Mouse (Mus musculus) C2C12 (cell line): Measurements from ENCODE around the gene Plekha6. TPM values are rescaled to one million over a fixed set of nuclear protein-coding genes. Genes with fewer than 3 reads are reported as not detected.

ENCODE experiments used
- H3K27me3 ChIP-seq: one replicate; pipeline ENCODE4 v1.6.1; 2011; ENCODE audit not compliant: control insufficient read depth, insufficient read depth, insufficient read length
- H3K36me3 ChIP-seq: one replicate; pipeline ENCODE4 v1.6.1; 2011; ENCODE audit not compliant: control insufficient read depth, insufficient read depth
- H3K4me3 ChIP-seq: one replicate; pipeline ENCODE4 v1.5.1; 2011; ENCODE audit warnings: mild to moderate bottlenecking, control low read depth; ENCODE audit not compliant: poor library complexity, insufficient read depth, severe bottlenecking
- H3K79me2 ChIP-seq: one replicate; pipeline ENCODE4 v1.6.1; 2011; ENCODE audit not compliant: control insufficient read depth, insufficient read depth
- H3K79me3 ChIP-seq: one replicate; pipeline ENCODE4 v1.6.1; 2011; ENCODE audit warnings: low read depth, control low read depth
- H3ac ChIP-seq: one replicate; pipeline ENCODE3; 2011; ENCODE audit warnings: low read depth; ENCODE audit not compliant: control insufficient read depth, insufficient read length
- CEBPB ChIP-seq: IDR thresholded peaks from one replicate; pipeline ENCODE4 v1.6.1; 2011; ENCODE audit warnings: low read depth, mild to moderate bottlenecking, control low read depth, moderate library complexity
- CTCF ChIP-seq: IDR thresholded peaks from one replicate; pipeline ENCODE4 v1.5.1; 2011; ENCODE audit not compliant: control insufficient read depth, insufficient read depth, insufficient read length
- FOSL1 ChIP-seq: IDR thresholded peaks from one replicate; pipeline ENCODE4 v1.8.0; 2011; ENCODE audit warnings: mild to moderate bottlenecking, low read length; ENCODE audit not compliant: poor library complexity, insufficient read depth, severe bottlenecking
- MAX ChIP-seq: IDR thresholded peaks from one replicate; pipeline ENCODE4 v1.6.1; 2011; ENCODE audit warnings: mild to moderate bottlenecking, control low read depth
- MYOD1 ChIP-seq: IDR thresholded peaks from one replicate; pipeline ENCODE4 v1.6.1; 2011; ENCODE audit warnings: low read depth; ENCODE audit not compliant: control insufficient read depth, insufficient read length
- MYOG ChIP-seq: IDR thresholded peaks from one replicate; pipeline ENCODE4 v1.6.1; 2011; ENCODE audit not compliant: control insufficient read depth, insufficient read length; ENCODE audit errors: extremely low read depth
- USF1 ChIP-seq: IDR thresholded peaks from one replicate; pipeline ENCODE4 v1.6.1; 2011; ENCODE audit warnings: low read depth, mild to moderate bottlenecking, control low read depth, moderate library complexity
- polyA plus RNA-seq: library from polyadenylated mRNA; unstranded; fragments of >200 nt; fragmentation: generic; extraction: Trizol; gene quantifications from one replicate; pipeline ENCODE4 v1.2.1, GENCODE M21; 2012; ENCODE audit warnings: missing spikeins

Gene Plekha6
- polyA plus RNA-seq, 1 experiment = 0.15 TPM

DNA sequence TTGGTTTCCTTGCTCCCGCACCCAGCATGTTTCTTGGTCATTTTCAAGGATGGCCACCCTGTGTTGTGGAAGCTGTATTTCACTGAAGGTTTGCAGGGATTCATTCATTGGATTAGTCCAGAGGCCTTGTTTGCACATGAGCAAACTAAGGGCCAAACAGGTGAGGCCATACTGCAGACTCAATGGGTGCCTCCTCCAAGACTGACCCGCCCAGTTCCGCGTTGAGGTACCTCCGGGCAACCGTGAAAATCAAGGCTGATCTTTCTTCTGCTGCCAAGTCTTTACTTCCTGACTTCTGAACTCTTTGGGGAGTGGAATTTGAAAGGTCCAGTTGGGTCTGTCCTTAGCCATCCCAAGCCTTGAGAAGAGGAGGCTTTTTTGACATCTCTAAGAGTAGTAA lies 90.2 kb downstream of the Plekha6 start:
- TF ChIP-seq CEBPB = no peak
- TF ChIP-seq MAX = no peak
- no peak for TF ChIP-seq USF1
- TF ChIP-seq FOSL1 = no peak
- TF ChIP-seq MYOD1 = no peak
- no peak for TF ChIP-seq MYOG
- no peak for TF ChIP-seq CTCF
- Histone ChIP-seq H3ac (no peak overlapping the region), H3K36me3 (no peaks in the 10 kb centered on the region), H3K4me3 (no peak overlapping the region), H3K27me3 (peaks cover 76% of the 10 kb centered on the region), H3K79me3 (no peaks in the 10 kb centered on the region), H3K79me2 (no peaks in the 10 kb centered on the region)

DNA sequence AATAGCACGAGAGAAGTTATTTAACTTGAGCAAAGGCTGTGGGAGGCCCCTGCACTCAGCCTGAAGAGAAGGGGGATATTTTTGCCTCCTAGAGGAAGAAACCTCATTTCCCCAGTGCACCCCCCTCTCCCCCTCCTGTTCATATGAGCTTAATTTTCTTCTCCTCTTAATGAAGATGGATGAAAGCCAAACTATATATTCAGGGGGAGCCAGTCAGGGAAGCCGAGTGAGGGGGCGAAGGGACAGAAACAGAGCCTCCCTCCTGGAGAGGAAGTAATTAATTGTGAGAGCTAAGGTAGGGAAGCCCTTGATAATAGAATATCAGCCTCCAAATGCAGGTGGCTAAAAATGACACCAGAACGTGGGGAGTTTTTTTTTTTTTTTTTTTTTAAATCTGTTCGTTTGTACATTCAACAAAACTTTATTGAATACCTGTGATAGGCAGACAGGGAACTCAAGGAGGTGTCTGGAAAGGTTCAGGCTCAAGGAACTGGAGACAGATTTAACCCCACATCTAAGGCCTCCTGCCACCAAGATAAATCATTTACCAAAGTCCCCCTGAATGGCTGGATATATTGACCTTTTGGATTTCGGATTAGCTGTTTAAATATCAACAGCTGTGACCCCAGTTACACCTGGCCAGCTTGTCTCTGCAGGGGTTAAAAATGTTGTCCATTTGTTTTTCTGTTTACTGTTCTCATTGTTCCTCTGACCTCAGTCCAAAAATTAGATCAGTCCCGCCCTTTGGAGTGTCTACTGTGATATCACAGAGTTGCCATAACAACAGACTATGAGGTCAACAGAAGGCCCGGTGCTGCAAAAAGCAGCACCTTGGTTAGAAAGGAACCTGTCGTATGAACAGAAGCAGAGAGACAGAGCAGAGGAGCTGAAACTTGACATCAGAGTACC lies 91.1 kb downstream of the Plekha6 start:
- Histone ChIP-seq H3K36me3 (no peaks in the 10 kb centered on the region), H3K27me3 (peaks cover 78% of the 10 kb centered on the region), H3K79me3 (no peaks in the 10 kb centered on the region), H3K79me2 (no peaks in the 10 kb centered on the region), H3ac (no peak overlapping the region), H3K4me3 (no peak overlapping the region)
- TF ChIP-seq MAX (no peak), MYOG (no peak)

DNA sequence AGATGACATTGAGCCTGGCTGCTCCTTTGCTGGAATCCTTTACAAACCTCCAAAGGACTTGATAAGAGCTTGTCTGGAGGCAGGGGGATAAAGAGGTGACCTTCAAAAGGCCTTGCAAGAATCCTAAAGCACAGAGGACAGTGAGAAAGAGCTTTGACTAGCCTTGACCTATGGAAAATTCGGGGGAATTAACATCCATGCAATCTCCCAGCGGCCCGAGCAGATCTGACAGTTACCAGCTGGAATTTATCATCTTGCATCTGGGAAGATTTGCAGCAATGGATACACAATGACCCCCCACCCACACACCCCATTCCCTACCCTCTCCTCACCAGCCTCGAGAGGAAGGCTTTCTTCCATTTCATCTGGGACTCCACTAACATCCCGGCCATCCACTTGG lies 91.8 kb downstream of the Plekha6 start:
- Histone ChIP-seq H3K79me2 (no peaks in the 10 kb centered on the region), H3K79me3 (no peaks in the 10 kb centered on the region), H3K4me3 (no peak overlapping the region), H3K27me3 (peaks cover 79% of the 10 kb centered on the region), H3K36me3 (no peaks in the 10 kb centered on the region), H3ac (no peak overlapping the region)
- TF ChIP-seq CEBPB (no peak), MYOD1 (no peak), MYOG (no peak), MAX (no peak), FOSL1 (no peak), USF1 (no peak), CTCF (no peak)

DNA sequence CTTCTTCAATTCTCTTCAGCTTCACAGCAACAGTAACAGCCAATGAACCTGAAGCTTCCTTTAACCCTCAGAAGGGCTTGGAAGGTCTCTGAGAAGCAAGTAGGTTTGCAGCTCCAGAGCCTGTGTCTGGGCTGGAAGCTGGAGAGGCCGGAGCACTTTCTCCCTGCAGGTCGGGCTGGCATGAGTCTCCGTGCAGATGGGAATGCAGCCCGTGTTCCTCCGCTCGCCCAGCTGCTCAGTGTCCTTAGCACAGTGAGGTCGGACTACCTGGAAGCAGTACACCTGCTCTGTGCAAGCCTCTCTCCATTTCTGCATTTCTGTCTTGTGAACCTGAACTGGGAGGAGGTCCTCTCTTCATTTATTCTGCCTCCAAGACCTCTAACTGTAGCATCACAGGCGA lies 92.3 kb downstream of the Plekha6 start:
- Histone ChIP-seq H3K27me3 (peaks cover 76% of the 10 kb centered on the region), H3K79me2 (no peaks in the 10 kb centered on the region), H3K4me3 (no peak overlapping the region), H3K36me3 (no peaks in the 10 kb centered on the region), H3ac (no peak overlapping the region), H3K79me3 (no peaks in the 10 kb centered on the region)
- TF ChIP-seq USF1 = no peak
- no peak for TF ChIP-seq CTCF
- TF ChIP-seq CEBPB = no peak
- TF ChIP-seq FOSL1 = no peak
- no peak for TF ChIP-seq MAX
- no peak for TF ChIP-seq MYOG
- TF ChIP-seq MYOD1 = no peak

DNA sequence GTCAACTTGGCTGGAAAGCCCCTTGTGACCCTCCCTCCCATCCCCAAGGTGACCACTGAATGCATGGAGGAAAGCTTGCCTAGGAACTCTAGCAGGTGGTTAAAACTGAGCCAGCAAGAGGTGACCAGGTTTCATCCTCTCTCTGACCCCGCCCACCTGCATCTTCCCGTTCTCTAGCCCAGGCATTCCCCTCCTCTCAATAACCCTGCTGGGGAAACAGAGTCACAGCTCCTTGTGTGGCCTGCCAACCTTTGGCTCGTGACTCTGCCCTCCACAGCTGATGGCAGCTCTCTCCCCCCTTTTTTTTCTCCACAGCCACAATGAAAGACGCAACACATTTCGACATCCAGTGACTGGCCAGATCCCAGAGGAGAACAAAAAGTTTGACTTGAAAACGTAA lies 94.7 kb downstream of the Plekha6 start:
- H3ac ChIP-seq = no peak overlapping the region
- peaks cover 69% of the 10 kb centered on the region for H3K27me3 ChIP-seq
- H3K79me3 ChIP-seq = no peaks in the 10 kb centered on the region
- TF ChIP-seq MYOD1 (no peak), CTCF (no peak), MYOG (no peak), CEBPB (no peak), FOSL1 (no peak), MAX (no peak)
- no peak overlapping the region for H3K4me3 ChIP-seq
- H3K36me3 ChIP-seq = no peaks in the 10 kb centered on the region
- no peaks in the 10 kb centered on the region for H3K79me2 ChIP-seq

DNA sequence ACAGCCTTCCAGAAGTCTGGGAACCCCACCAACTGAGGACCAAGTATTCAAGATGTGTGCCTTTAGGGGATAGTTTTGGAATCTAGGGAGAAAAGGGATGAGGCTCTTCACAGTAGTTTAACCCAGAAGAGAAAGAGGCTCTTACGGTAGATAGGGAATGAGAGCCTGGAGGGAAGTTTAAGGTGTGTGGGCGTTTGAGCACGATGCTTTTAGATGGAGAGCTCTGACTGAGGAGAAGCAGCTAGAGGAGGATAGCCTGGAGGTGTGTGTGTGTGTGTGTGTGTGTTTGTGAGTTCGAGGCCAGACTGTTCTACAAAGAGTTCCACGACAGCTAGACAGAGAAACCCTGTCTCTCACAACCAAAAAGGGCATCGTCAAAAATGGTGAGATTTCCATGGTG lies 98.6 kb downstream of the Plekha6 start:
- Histone ChIP-seq H3ac (no peak overlapping the region), H3K79me2 (no peaks in the 10 kb centered on the region), H3K79me3 (no peaks in the 10 kb centered on the region), H3K36me3 (no peaks in the 10 kb centered on the region), H3K27me3 (peaks cover 61% of the 10 kb centered on the region), H3K4me3 (no peak overlapping the region)
- TF ChIP-seq USF1 = no peak
- no peak for TF ChIP-seq CTCF
- TF ChIP-seq MYOG = no peak
- no peak for TF ChIP-seq MAX
- TF ChIP-seq MYOD1 = no peak
- TF ChIP-seq FOSL1 = no peak
- TF ChIP-seq CEBPB = no peak
